Mouse (Mus musculus) heart, postnatal 10 days (tissue): ENCODE data around the gene Myh6. TPM values are rescaled to one million over a fixed set of nuclear protein-coding genes. Genes with fewer than 3 reads are reported as not detected.
"Not testable (repeated sequence)": the region's sequence is repeated elsewhere in the genome, so short reads cannot be mapped to it uniquely, and the experiment has no call there.

Experiments used
- DNase-seq, 2 experiments: peaks; one replicate each; pipeline ENCODE4 v3.0.0; 2021
- intact Hi-C: fragments of 180-260 bp; cut with DNase I; formaldehyde crosslinking; loops from one replicate; pipeline ENCODE4 v1.15.1; 2025
- total RNA-seq, 2 experiments: library from RNA; stranded (reverse); gene quantifications; 2 replicates each; pipeline ENCODE4 v1.2.3; 2021

Gene Myh6
- total RNA-seq, 2 experiments from 2014 or later, result 20,580 to 20,870 TPM

DNA sequence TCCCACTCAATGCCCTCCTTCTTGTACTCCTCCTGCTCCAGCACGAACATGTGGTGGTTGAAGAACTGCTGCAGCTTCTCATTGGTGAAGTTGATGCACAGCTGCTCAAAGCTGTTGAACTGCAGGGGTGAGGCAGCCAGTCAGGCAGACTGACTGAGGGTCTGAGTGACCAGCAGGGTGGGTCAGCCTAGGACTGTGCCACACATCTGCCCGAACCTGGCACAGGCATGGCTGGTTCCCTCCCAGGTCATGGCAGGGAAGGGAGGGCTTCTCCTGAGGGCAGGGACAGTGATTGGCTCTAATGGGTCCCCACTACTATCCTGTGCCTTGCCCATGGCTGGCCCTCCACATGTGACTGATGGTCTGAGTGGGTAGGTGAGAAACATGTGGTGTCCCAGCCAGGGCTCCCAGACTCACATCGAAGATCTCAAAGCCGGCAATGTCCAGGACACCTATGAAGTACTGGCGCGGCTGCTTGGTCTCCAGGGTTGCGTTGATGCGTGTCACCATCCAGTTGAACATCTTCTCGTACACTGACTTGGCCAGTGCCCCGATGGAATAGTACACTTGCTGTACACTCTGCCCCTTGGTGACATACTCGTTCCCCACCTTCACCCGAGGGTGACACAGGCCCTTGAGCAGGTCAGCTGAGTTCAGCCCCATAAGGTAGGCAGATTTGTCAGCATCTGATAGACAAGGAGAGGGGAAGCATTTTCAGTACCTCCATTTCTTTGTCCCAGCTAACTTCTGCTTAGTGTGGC, 6.7 kb downstream of the Myh6 start:
- DNase-seq, intact Hi-C loops: not testable (repeated sequence)

DNA sequence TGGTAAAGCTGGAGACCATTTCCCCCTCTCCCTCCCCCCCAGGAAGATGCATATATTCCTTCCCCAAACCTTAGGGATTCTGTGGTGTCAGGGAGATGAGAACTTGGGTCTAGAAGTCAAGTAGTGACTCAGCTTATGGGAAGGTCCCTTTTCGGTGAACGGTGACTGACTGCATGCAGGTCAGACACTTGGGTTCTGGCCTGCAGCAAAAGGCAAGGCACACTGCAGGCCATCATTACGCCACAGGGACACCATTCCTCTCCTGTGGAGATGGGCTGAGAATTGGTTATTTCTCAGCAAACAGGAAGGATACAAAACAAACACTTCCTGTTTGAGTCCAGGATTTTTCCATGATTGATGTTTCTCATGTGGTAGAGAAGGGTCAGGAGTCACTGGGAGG, 7.5 kb downstream of the Myh6 start:
- DNase-seq, result no peak
- intact Hi-C loops, result no loop called here

DNA sequence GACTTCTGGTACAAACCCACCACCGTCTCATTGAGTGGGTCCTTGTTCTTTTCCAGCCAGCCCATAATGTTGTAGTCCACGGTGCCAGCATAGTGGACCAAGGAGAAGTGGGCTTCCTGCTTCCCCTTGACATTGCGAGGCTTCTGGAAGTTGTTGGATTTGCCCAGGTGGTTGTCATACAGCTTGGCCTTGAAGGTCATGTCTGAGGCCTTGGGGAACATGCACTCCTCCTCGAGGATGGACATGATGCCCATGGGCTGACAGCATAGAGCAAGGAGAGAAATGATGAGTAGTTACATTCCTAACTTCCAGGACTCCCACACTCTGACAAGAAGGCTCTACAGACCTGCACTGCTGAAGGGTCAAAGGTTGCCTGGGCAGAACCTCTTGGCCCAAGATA, 8.2 kb downstream of the Myh6 start:
- no peak for DNase-seq
- intact Hi-C loops, result no loop called here

DNA sequence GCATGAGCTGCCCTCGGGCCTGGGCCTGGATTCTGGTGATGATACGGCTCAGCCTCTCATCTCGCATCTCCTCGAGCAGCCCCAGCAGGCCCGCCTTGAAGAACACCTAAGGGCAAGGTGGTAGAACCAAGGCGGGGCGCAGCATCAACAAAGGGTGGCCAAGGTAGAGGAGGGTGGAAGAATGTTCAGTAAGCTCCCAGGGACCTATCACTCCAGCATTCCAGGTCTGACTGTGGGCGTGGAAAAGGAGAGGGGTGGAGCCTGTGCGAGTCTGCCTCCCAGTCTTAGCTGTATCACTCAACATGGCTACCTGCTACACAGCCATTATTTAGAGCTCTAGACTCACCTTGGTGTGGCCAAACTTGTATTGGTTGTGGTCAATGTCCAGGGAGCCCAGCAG, 10.2 kb downstream of the Myh6 start:
- no peak for DNase-seq
- intact Hi-C loops, result no loop called here

DNA sequence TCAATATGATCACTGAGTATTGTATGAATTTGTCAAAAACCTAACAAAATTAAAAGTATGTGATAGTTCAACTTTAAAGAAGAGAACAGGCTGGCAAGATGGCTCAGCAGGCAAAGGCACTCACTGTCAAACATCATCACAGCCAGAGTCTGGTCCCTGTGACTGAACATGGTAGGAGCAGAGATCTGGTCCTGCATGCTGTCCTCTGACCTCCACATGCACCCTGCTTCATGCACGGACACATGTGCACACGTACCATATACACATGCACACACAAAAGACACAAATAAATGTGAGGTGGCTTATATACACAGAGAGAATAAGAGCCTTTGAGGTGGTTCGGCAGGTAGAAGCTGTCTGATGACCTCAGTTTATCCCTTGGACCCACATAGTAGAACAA, 11.2 kb downstream of the Myh6 start:
- no peak for DNase-seq
- intact Hi-C loops, result no loop called here

DNA sequence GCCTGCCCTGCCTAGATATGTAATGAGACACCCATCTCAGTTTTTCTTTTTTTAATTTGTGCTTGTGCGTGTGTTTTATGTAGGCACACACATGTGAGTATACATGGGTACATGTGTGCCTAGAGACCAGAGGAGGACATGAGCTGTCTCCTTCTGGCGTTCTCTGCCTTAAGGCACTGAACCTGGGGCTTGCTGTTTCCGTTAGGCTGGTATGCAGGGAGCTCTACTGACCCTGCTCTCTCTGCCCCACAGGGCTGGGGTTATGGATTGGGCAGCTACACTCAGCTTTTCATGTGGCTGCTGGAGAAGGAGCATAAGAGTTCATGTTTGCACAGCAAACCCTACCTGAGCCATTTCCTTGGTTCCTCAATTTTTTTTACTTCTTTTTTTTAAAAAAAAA, 12.3 kb downstream of the Myh6 start:
- intact Hi-C loops, result no loop called here
- DNase-seq, result no peak

DNA sequence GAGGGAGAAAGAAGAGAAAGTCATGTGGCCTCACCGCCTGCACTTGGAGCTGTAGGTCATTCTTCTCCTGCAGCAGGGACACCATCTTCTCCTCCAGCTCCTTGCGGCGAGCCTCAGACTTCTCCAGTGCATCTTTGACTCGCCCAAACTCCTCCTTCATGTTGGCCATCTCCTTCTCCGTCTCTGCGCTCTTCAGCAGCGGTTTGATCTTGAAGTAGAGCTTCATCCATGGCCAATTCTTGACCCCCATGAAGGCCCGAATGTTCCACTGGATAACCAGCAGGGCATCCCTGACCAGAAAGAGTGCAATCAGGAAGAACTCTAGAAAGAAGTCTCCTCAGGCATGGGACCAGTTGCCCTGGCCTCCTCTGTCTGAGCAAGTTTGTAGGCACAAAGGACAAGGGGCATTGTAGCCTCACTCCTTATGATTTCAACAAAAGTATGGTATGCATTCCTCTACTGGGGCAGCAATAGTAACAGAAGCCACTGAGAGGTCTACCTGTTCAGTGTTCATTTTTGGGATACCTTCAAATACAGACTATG, 13.0 kb downstream of the Myh6 start:
- no peak for DNase-seq
- intact Hi-C loops, result no loop called here

DNA sequence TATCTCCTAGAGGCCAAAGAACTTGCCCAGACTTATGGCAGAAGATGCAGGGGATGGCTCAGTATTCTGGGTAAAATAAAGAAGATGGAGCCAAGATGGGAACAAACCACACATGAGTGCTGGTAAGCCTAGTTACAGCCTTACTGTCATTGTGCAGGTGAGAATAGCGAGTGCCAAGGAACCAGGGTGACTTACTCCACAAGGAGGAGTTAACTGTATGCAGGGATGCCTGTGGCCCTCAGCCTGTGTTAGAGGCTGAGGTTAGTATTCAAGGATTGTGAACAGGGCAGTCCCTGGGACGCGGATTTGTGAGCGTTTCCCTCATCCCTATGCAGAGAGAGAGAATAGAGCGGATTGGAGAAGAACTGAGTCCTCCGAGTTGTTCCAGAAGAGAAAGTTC, 15.1 kb downstream of the Myh6 start:
- intact Hi-C loops, result no loop called here
- DNase-seq, result no peak

DNA sequence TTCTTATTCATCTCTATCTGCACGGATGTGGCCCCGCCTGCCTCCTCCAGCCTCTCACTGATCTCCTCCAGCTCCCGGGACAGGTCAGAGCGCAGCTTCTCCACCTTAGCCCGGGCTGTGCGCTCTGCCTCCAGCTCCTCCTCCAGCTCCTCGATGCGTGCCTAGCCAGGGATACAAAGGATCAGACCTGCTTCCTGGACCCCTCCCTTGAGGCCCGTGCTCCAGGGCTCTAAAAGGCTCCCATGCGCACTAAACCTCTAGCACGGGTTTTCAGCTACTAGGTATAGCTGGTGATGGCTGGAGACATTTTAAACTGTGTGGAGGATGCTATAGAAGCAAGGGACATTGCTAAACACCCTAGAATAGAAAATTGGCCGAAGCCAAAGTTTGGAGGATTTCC, 16.2 kb downstream of the Myh6 start:
- DNase-seq, result no peak
- intact Hi-C loops, result no loop called here

DNA sequence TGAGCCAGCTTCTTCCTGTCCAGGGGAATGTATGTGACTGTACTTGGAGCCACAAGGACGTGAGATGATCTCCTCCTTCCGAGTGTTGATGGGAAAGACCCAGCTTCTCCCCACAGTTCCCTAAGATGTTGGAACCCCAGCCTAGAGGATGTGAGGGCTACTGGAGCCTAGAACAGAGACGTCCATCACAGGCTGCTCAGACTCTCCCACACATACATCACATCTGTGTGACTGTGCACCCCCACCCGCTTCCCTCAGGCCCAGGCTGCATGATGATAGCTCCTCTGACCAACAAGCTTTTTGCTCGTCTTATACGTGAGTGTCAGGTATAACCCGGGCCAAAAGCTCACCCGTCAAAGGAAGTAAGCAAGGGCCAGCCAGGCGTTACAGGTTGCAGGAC, 17.9 kb downstream of the Myh6 start:
- intact Hi-C loops, result loop anchor here (1.0 kb wide), 1 partner anchor 28 kb away; the partner anchor contains the start of gene Gm17428
- no peak for DNase-seq

DNA sequence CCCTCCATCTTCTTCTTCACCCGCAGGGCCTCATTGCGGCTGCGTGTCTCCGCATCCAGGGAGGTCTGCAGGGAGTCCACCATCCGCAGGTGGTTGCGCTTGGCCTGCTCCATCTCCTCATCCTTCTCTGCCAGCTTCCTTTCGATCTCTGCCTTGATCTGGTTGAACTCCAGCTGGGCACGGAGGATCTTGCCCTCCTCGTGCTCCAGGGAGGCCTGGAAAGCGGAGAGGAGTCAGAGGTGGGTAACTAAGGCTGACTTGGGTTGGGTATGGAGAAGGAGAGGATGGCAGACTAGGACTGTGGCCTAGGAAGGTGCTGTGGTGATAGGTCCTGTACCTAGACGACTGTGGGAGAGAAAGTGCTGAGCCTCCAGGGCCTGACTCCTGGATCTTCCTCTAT, 19.7 kb downstream of the Myh6 start:
- peak; percentile 35 to 50 for DNase-seq
- intact Hi-C loops, result not testable (repeated sequence)

DNA sequence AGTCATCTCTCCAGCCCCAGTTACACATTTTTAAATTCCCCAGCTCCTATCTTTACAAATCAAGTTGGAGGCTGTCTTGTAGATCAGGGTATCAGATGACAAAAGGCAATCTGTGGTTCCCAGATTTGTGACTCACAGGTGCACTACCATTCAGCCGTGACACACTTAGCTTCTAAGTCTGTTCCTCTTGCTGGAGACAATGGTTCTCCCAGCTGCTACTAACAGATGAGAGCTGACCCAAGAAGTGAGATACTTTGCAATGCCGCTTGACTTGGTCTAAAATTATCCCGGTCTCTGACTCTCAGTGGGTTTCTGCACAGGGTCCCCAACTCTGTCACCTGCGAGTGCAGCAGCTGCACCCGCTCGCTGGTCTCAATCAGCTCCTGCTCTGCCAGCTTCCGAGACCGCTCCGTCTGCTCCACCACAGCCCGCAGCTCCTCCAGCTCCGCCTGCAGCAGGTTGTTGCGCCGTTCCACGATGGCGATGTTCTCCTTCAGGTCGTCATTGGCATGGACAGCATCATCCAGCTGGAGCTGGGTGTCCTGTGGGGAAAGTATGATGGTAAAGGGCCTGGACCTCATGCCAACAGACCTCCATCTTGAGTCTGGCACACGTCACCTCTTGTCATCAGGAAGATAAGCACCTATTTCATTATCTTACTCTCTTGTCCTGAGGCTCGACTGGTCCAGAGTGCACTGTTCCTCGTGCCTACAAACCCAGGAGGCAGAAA, 20.6 kb downstream of the Myh6 start:
- intact Hi-C loops, result loop anchor here (2.0 kb wide), 1 partner anchor 27 kb away; no protein-coding TSS in a partner anchor
- DNase-seq, result peak; percentile 47 to 52

DNA sequence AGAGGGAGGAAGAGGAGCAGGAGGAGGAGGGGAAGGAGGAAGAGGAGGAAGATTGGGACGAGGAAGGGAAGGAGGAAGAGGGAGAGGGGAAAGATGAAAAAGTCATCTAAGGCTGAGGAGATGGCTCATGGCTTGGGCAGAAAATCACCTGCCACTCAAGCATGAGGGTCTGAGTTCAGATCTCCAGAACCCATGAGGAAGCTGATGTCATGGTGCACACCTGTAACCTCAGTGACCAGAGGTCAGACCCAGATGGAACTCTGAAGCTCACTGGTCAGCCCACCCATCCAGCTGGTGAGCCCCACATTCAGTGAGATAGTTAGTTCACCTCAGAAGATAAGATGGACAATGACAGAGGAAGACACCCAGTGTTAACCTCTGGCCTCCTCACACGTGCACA, 21.8 kb downstream of the Myh6 start:
- peak; percentile 27 to 28 for DNase-seq
- intact Hi-C loops, result loop anchor here (2.0 kb wide), 1 partner anchor 28 kb away; no protein-coding TSS in a partner anchor

DNA sequence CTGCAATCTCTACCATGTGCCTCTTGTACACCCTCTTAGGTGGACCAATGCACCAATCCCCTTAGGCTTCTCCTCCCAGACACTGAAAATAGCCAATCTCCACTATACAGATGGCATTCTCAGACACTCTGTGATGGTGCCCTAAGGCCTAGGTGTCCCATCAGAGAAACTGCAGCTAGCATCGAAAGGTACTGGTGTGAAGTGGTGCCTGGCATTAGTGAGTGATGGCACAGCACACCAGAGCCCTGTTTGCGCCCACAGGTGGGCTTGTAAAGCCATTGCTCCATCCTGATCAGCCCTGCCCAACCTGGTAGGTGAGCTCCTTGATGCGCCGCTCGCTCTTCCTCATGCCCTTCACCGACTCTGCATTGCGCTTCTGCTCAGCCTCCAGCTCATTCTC, 22.8 kb downstream of the Myh6 start:
- intact Hi-C loops, result loop anchor here (2.0 kb wide), 1 partner anchor 29 kb away; no protein-coding TSS in a partner anchor

DNA sequence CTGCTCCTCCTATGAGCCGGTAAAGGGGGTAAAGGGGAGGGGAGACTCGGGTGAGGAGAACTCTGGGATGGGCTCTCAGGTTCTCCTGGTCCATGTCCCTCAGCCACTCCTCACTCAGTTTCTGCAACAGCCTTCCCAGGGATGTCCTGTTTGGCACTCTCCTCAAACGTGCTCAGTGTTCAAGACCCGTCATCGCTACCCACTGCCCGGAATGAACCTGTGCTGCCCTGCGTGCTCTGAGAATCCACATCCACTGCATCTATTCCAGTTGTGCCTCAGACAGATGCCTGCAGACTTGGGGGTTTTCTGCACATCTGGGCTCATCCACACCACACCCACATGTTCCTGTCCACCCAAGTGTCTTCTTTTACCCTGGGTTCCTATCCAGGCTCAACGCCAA, 24.2 kb downstream of the Myh6 start:
- DNase-seq, result peak; percentile 22 to 53

More for the DNA sequence above, 22.8 kb downstream of the Myh6 start:
- no peak for DNase-seq

DNA sequence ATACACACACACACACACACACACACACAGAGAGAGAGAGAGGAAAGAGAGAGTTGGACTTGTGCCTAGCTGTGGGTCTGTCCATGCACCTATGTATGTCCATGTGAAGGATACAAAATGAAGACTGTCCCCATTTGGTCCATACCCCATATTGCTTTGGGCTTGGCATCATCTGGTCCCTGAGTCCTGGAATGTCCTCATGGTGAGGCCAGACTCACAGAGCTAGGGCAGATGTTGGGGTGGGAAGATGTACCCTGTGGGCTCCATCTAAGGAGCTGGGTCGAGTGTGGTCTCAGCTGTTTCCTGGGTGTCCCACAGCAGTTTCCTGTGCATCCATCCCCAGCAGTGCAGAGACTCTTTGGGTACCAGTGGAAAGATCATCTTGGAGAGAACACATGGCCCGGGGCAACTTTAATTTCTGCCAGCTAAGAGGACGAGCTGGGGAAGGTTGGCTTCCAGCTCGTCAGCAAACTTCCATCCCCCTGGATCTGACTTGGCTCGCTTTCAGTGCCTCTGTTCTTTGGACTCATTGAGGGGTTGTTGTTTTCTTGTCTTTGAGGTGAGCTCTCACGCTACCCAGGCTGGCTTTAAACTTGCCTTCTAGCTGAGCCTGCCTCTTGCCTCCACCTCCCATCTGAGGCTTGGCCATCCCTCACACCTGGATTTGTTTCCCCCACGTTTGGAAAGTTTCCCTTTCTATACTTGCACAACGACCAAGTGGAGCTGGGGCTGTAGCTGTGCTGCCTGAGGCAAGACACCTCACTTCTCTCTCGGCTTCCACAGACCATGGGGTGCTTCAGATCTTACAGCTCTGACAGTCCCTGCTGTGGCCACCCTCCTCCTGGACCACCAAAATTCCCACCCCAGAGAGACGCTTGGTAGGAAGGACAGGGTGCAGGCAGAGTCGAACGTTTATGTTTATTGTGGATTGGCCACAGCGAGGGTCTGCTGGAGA, 25.4 kb downstream of the Myh6 start:
- intact Hi-C loops, result no loop called here

More for the DNA sequence above, 24.2 kb downstream of the Myh6 start:
- intact Hi-C loops, result no loop called here

DNA sequence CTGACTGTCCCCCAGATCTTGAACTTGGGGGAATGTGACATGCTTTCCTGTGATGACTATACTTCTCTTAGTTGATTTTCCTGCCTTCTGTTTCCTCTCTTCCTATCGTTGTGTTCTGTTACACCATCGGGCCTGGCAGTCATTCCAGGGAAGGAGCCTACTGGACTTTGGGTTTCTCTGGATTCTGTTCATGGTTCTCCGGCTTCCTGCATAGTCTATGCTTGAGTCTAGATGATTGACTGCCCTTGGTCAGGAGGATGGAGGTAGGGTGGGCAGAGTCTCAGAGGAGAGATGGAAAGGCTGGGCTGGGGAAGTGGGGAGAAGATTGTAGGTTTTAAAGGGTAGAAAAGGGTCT, 26.6 kb downstream of the Myh6 start:
- intact Hi-C loops, result no loop called here
- no peak for DNase-seq

More for the DNA sequence above, 25.4 kb downstream of the Myh6 start:
- DNase-seq, result peak; percentile 35 to 59

DNA sequence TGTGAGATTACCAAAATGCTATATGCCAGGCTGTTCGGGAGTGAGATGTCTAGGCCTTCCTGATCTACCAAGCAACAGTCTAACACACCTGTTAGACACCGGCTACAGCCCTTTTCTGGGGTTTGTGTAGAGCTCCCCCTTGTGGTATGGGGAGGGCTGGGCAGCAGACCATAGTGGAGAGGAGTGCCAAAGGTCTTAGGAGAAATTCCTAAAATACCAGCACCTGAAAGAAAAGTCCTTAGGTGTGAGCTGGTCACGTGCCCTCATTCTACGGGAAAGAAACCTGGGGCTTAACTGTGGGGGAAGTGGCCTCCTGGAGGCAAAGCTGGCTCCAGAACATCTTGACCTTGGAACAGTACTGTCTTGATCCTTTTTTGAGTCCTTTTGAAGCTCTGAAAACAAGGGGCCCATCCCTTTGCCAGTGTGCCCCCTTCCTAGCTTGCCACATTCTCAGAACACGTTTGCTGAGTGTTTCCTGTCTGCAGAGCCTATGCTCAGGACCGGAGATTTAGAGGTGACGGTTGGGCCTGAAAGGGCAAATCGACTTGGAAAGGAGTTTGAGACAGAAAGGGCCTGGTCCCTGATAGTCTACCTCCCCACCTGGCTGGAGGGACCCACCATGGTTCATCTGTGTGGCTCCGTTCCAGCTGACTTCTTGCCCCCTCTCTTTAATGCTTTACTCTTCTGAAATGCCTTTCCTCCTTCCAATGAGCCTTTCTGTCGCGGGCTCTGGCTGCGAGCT, 27.1 kb downstream of the Myh6 start:
- intact Hi-C loops, result loop anchor here (1.0 to 2.0 kb wide), 3 partner anchors 39 to 91 kb away; partner anchors contain the start of gene Ngdn
- peak; percentile 80 to 85 for DNase-seq

DNA sequence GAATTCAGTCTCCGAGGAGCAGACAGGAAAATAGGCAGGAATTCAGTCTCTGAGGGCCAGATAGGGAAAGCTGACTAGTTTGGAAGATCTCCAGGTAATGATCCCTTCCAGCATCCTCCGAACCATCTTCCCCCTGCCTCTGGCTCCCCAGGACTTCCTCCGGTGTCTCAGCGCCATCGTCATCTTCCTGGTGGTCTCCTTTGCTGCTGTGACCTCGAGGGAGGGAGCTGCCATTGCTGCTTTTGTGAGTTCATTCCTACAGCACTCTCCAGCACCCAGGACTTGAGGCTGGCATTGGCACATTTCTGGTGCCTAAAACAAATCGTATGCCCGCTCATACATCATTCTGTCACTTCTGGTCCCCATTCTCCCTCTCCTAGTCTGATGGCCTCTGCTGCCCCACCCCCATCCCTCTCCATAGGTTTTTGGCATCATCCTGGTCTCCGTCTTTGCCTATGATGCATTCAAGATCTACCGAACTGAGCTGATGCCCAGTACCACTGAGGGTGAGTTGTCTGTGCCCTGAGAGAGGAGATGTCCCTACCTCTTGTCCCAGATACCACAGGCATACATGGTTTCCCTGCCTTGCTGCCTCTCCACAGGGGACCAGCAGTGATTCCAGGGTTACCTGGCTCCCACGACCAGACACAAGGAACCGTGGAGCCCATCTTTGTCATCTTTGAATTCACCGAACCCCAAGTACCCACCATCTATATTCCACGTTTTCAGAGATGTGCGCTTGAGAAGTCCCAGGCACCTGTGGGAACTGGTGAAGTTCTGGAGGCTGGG, 28.1 kb downstream of the Myh6 start:
- peak; percentile 78 to 79 for DNase-seq
- intact Hi-C loops, result loop anchor here (1.0 to 2.0 kb wide), 3 partner anchors 38 to 90 kb away; partner anchors contain the start of gene Ngdn
